Mouse (Mus musculus): ENCODE measurements around the gene Rbfox2.

DNA sequence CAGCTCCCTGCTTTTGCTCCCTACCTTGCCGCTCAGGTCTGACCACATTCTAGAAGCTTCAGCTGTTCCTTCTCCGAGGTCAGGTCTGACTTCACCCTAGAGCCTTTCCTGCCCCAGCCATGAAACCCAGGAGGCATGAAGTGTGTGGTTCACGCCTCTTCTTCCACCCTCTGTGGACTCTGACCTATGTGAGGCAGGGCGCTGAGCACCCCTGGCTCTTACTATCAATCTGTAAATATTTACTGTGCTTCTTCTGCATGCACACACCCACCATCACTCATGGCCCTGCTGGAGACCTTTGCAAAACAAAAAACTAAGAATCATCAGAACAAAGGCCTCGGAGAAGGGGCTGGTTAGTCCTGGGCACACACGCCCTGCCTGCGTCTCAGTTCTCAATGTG lies 31.6 kb upstream of the Rbfox2 start:
- TF ChIP-seq CTCF (IDR thresholded peaks at IDR 0.05; ENCODE audit: low read depth, low read length), result no peak
- no peak for TF ChIP-seq POLR2A (IDR thresholded peaks at IDR 0.05; ENCODE audit: insufficient read depth, low read length)
